Comparison of ENCODE assay signal across 8 mouse cellular contexts in genomic region chr1:52113067-52113665, GRCm38 (mm10). TPM values are rescaled to one million over a fixed set of nuclear protein-coding genes. Genes with fewer than 3 reads are reported as not detected.
DNase-seq lines count a peak whose midpoint lies in the region; ATAC-seq and TF ChIP-seq lines count a peak whose summit lies in the region.

No protein-coding gene starts in this region.

- no peak for TF ChIP-seq CTCF in kidney, postnatal 0 days (IDR thresholded peaks at IDR 0.05; ENCODE audit: low read depth)

- intact Hi-C loops in gastrocnemius, postnatal 36 days (cut with DNase I) = no loop called here
- intact Hi-C loops in gastrocnemius, postnatal 14 days (cut with DNase I; ENCODE audit: low total_unique reads) = no loop called here

- H3K27me3 ChIP-seq in kidney, postnatal 0 days (ENCODE audit: insufficient read depth, low read length) = no peaks in the 10 kb centered on the region
- no peaks in the 10 kb centered on the region for H3K27me3 ChIP-seq in hindbrain, embryonic 14.5 days (ENCODE audit: control insufficient read depth, insufficient read depth, low read length)
- no peaks in the 10 kb centered on the region; the same call in 1 of the 2 replicates for H3K27me3 ChIP-seq in midbrain, embryonic 16.5 days (ENCODE audit: control insufficient read depth, insufficient read depth, low read depth, low read length)

- peak overlapping the region; percentile 44 for H3K4me2 ChIP-seq in kidney, postnatal 0 days (ENCODE audit: low read length)
- H3K4me2 ChIP-seq in hindbrain, embryonic 14.5 days (replicated peaks) = peak overlapping the region; percentile 68
- peak overlapping the region; percentile 63 for H3K4me2 ChIP-seq in midbrain, embryonic 16.5 days (ENCODE audit: low read length)

- H3K36me3 ChIP-seq in kidney, postnatal 0 days (ENCODE audit: insufficient read depth, low read length) = no peaks in the 10 kb centered on the region
- no peaks in the 10 kb centered on the region for H3K36me3 ChIP-seq in hindbrain, embryonic 14.5 days (replicated peaks; ENCODE audit: control insufficient read depth, insufficient read depth)
- H3K36me3 ChIP-seq in midbrain, embryonic 16.5 days (ENCODE audit: control insufficient read depth, insufficient read depth, low read length) = no peaks in the 10 kb centered on the region

- no peak for DNase-seq in kidney, postnatal 0 days (ENCODE audit: low spot score)
- DNase-seq in kidney, adult 8-10 months = no peak
- DNase-seq in c-Kit-positive CD71-negative TER-119-negative erythroid progenitor cells, embryonic 14.5 days (ENCODE audit: low read depth) = peak; percentile 8
- no peak for DNase-seq in hindbrain, embryonic 14.5 days (ENCODE audit: low spot score)
- no peak for DNase-seq in gastrocnemius, postnatal 36 days
- no peak for DNase-seq in gastrocnemius, postnatal 14 days
- no peak for DNase-seq in urinary bladder, adult 18-20 months (ENCODE audit: low spot score in 2 of 2)

- H3K4me3 ChIP-seq in kidney, postnatal 0 days (replicated peaks; ENCODE audit: low read depth, low read length) = 0 out of 2 replicates have a peak overlapping the region, but pooled peaks have one; percentile 8
- H3K4me3 ChIP-seq in hindbrain, embryonic 14.5 days (replicated peaks; ENCODE audit: low read length) = peak overlapping the region; percentile 28
- H3K4me3 ChIP-seq in midbrain, embryonic 16.5 days (ENCODE audit: low read depth, low read length) = peak overlapping the region; percentile 33; the same call in 1 of the 2 replicates

- no peaks in the 10 kb centered on the region for H3K9me3 ChIP-seq in kidney, postnatal 0 days (replicated peaks; ENCODE audit: low read length)
- no peaks in the 10 kb centered on the region for H3K9me3 ChIP-seq in hindbrain, embryonic 14.5 days (ENCODE audit: control insufficient read depth, low read length)
- no peaks in the 10 kb centered on the region for H3K9me3 ChIP-seq in midbrain, embryonic 16.5 days (replicated peaks; ENCODE audit: control insufficient read depth, low read length, poor library complexity, severe bottlenecking)

- peak; percentile 8; the same call in 1 of the 2 replicates for ATAC-seq in kidney, postnatal 0 days (replicated peaks; ENCODE audit: low FRiP score, low read depth)
- ATAC-seq in hindbrain, embryonic 14.5 days (ENCODE audit: low FRiP score) = peak; percentile 16
- ATAC-seq in midbrain, embryonic 16.5 days = peak; percentile 44

- WGBS in kidney, postnatal 0 days = 26% methylated on average over 7 of the region's 7 CpGs
- 23% methylated on average over 7 of the region's 7 CpGs for WGBS in hindbrain, embryonic 14.5 days
- WGBS in midbrain, embryonic 16.5 days = 26% methylated on average over 7 of the region's 7 CpGs

- H3K4me1 ChIP-seq in kidney, postnatal 0 days (replicated peaks; ENCODE audit: insufficient read depth, low read length) = no peaks in the 10 kb centered on the region
- H3K4me1 ChIP-seq in hindbrain, embryonic 14.5 days (replicated peaks; ENCODE audit: control insufficient read depth, insufficient read depth, low read length) = peaks cover 9% of the 10 kb centered on the region
- H3K4me1 ChIP-seq in midbrain, embryonic 16.5 days (ENCODE audit: control insufficient read depth, insufficient read depth, low read length) = peaks cover 5% of the 10 kb centered on the region; the same call in 1 of the 2 replicates

- H3K9ac ChIP-seq in kidney, postnatal 0 days (ENCODE audit: low read depth, low read length) = no peak overlapping the region
- H3K9ac ChIP-seq in hindbrain, embryonic 14.5 days = peak overlapping the region; percentile 72
- H3K9ac ChIP-seq in midbrain, embryonic 16.5 days (ENCODE audit: low read depth, low read length) = peak overlapping the region; percentile 65

- peak overlapping the region; percentile 20; the same call in 1 of the 2 replicates for H3K27ac ChIP-seq in kidney, postnatal 0 days
- H3K27ac ChIP-seq in hindbrain, embryonic 14.5 days = peak overlapping the region; percentile 91
- peak overlapping the region; percentile 81 for H3K27ac ChIP-seq in midbrain, embryonic 16.5 days (ENCODE audit: low read length)

RNA-seq across cellular contexts. Expression of gene Stat1, which starts 6.1 kb away (rescaled TPM):
- polyA plus RNA-seq in kidney, postnatal 0 days (2015; fragmentation: Nextera tagmentation; extraction: Ambion mirVana) = 32.4 and 36.9 TPM in 2 replicates
- 13.9 and 17.3 TPM in 2 replicates for polyA plus RNA-seq in hindbrain, embryonic 14.5 days (2014; fragmentation: Nextera tagmentation; extraction: Ambion mirVana)
- 11.2 and 11.6 TPM in 2 replicates for polyA plus RNA-seq in midbrain, embryonic 16.5 days (2015; fragmentation: Nextera tagmentation; extraction: Ambion mirVana)
- total RNA-seq in gastrocnemius, postnatal 36 days (2021) = 10 to 100 TPM in 1 of 2 experiments, 1 to 10 TPM in 1; 9.6 to 11.3 TPM
- total RNA-seq in gastrocnemius, postnatal 14 days (2021) = 10 to 100 TPM; 11.5 to 11.9 TPM

Comparison
In these comparisons a context has a peak if more than half of its experiments do, and no peak if none do; other contexts are left out.
1. H3K27ac ChIP-seq: peak in every context shown above with its lines; median percentile 91 in hindbrain, embryonic 14.5 days; 81 in midbrain, embryonic 16.5 days; 20 in kidney, postnatal 0 days.